Mouse (Mus musculus): ENCODE measurements around the gene Celf3. TPM values are rescaled to one million over a fixed set of nuclear protein-coding genes. Genes with fewer than 3 reads are reported as not detected.

Celf3 gene
- polyA plus RNA-seq (2014; fragmentation: Illumina TruSeq; extraction: RNeasy Lipid Tissue Mini Kit (QIAGEN cat#74804); ENCODE audit: low read depth, low replicate concordance) = not detected

GRCm38 (mm10) chr3:94477981-94478422 is at the start of gene Celf3:
Gene Celf3, plus strand, starts transcription at chr3:94478295.

GRCm38 (mm10) chr3:94442951-94443596 is 35.0 kb upstream of the Celf3 start, which contains the start of gene Mrpl9:
Gene Mrpl9, plus strand, starts transcription at chr3:94443318.

GRCm38 (mm10) chr3:94443597-94443964 is 34.5 kb upstream of the Celf3 start, which contains the start of gene Oaz3:
Gene Oaz3, minus strand, starts transcription at chr3:94443915.

GRCm38 (mm10) chr3:94480291-94480884 is 2.3 kb downstream of the Celf3 start, which contains the start of gene Riiad1:
Gene Riiad1, minus strand, starts transcription at chr3:94480341.

Other genes starting within 250 kb of the Celf3 start
- not detected for gene Gm4778, start 214.3 kb upstream of the Celf3 start, polyA plus RNA-seq (2014; fragmentation: Illumina TruSeq; extraction: RNeasy Lipid Tissue Mini Kit (QIAGEN cat#74804); ENCODE audit: low read depth, low replicate concordance)
- 18.3 TPM for gene Them4, start 168.2 kb upstream of the Celf3 start, polyA plus RNA-seq (2014; fragmentation: Illumina TruSeq; extraction: RNeasy Lipid Tissue Mini Kit (QIAGEN cat#74804); ENCODE audit: low read depth, low replicate concordance)
- gene Them5, start 136.2 kb upstream of the Celf3 start, polyA plus RNA-seq (2014; fragmentation: Illumina TruSeq; extraction: RNeasy Lipid Tissue Mini Kit (QIAGEN cat#74804); ENCODE audit: low read depth, low replicate concordance) = not detected
- gene C2cd4d, start 115.9 kb upstream of the Celf3 start, polyA plus RNA-seq (2014; fragmentation: Illumina TruSeq; extraction: RNeasy Lipid Tissue Mini Kit (QIAGEN cat#74804); ENCODE audit: low read depth, low replicate concordance) = not detected
- 56.8 TPM for gene Rorc, start 105.5 kb upstream of the Celf3 start, polyA plus RNA-seq (2014; fragmentation: Illumina TruSeq; extraction: RNeasy Lipid Tissue Mini Kit (QIAGEN cat#74804); ENCODE audit: low read depth, low replicate concordance)
- not detected for gene Lingo4, start 79.8 kb upstream of the Celf3 start, polyA plus RNA-seq (2014; fragmentation: Illumina TruSeq; extraction: RNeasy Lipid Tissue Mini Kit (QIAGEN cat#74804); ENCODE audit: low read depth, low replicate concordance)
- 7.4 TPM for gene Tdrkh, start 65.0 kb upstream of the Celf3 start, polyA plus RNA-seq (2014; fragmentation: Illumina TruSeq; extraction: RNeasy Lipid Tissue Mini Kit (QIAGEN cat#74804); ENCODE audit: low read depth, low replicate concordance)
- 93.0 TPM for gene Mrpl9, start 35.0 kb upstream of the Celf3 start, polyA plus RNA-seq (2014; fragmentation: Illumina TruSeq; extraction: RNeasy Lipid Tissue Mini Kit (QIAGEN cat#74804); ENCODE audit: low read depth, low replicate concordance)
- not detected for gene Oaz3, start 34.4 kb upstream of the Celf3 start, polyA plus RNA-seq (2014; fragmentation: Illumina TruSeq; extraction: RNeasy Lipid Tissue Mini Kit (QIAGEN cat#74804); ENCODE audit: low read depth, low replicate concordance)
- 2.4 TPM for gene Riiad1, start 2.0 kb downstream of the Celf3 start, polyA plus RNA-seq (2014; fragmentation: Illumina TruSeq; extraction: RNeasy Lipid Tissue Mini Kit (QIAGEN cat#74804); ENCODE audit: low read depth, low replicate concordance)
- gene Snx27, start 104.4 kb downstream of the Celf3 start, polyA plus RNA-seq (2014; fragmentation: Illumina TruSeq; extraction: RNeasy Lipid Tissue Mini Kit (QIAGEN cat#74804); ENCODE audit: low read depth, low replicate concordance) = 20.0 TPM
- not detected for gene Gm10972, start 164.8 kb downstream of the Celf3 start, polyA plus RNA-seq (2014; fragmentation: Illumina TruSeq; extraction: RNeasy Lipid Tissue Mini Kit (QIAGEN cat#74804); ENCODE audit: low read depth, low replicate concordance)
- 1.9 TPM for gene Tuft1, start 180.6 kb downstream of the Celf3 start, polyA plus RNA-seq (2014; fragmentation: Illumina TruSeq; extraction: RNeasy Lipid Tissue Mini Kit (QIAGEN cat#74804); ENCODE audit: low read depth, low replicate concordance)
- gene Selenbp2, start 215.3 kb downstream of the Celf3 start, polyA plus RNA-seq (2014; fragmentation: Illumina TruSeq; extraction: RNeasy Lipid Tissue Mini Kit (QIAGEN cat#74804); ENCODE audit: low read depth, low replicate concordance) = 3.5 TPM